Mouse (Mus musculus) frontal cortex, adult 2 months (tissue): ENCODE data around the gene Acss1. TPM values are rescaled to one million over a fixed set of nuclear protein-coding genes. Genes with fewer than 3 reads are reported as not detected.

Experiments used
- DNase-seq, 2 experiments: peaks; one replicate each; pipeline ENCODE4 v3.0.0; 2022; ENCODE audit warnings: low spot score in 1 of 2; ENCODE audit errors: extremely low spot score in 1 of 2
- polyA plus RNA-seq: library from polyadenylated mRNA; depleted of rRNA; stranded (reverse); fragments of >200 nt; gene quantifications from 2 replicates; pipeline ENCODE4 v1.2.3, GENCODE M21; 2012

Acss1 gene
- polyA plus RNA-seq, 1 experiment: 25.3 TPM

- DNase-seq: no peak
Observed at GRCm38 (mm10) chr2:150645225-150645624, 23.1 kb downstream of the Acss1 start.

- DNase-seq: peak; percentile 62 to 69
Observed at GRCm38 (mm10) chr2:150643726-150644415, 24.4 kb downstream of the Acss1 start.

- no peak for DNase-seq
Observed at GRCm38 (mm10) chr2:150643166-150643565, 25.1 kb downstream of the Acss1 start.

GRCm38 (mm10) chr2:150638370-150638733 is 29.9 kb downstream of the Acss1 start:
- no peak for DNase-seq

- no peak for DNase-seq
Observed at GRCm38 (mm10) chr2:150637702-150638369, 30.5 kb downstream of the Acss1 start.

GRCm38 (mm10) chr2:150635877-150636446 is 32.3 kb downstream of the Acss1 start:
- DNase-seq: no peak

- DNase-seq: no peak
Observed at GRCm38 (mm10) chr2:150629255-150629654, 39.0 kb downstream of the Acss1 start.

- DNase-seq: no peak
Observed at GRCm38 (mm10) chr2:150627140-150627539, 41.2 kb downstream of the Acss1 start.

GRCm38 (mm10) chr2:150624926-150625325 is 43.4 kb downstream of the Acss1 start:
- DNase-seq: no peak

GRCm38 (mm10) chr2:150623957-150624356 is 44.3 kb downstream of the Acss1 start:
- DNase-seq: no peak

- no peak for DNase-seq
Observed at GRCm38 (mm10) chr2:150621698-150622097, 46.6 kb downstream of the Acss1 start.

GRCm38 (mm10) chr2:150610097-150610496 is 58.2 kb downstream of the Acss1 start:
- no peak for DNase-seq

GRCm38 (mm10) chr2:150608872-150609560 is 59.3 kb downstream of the Acss1 start:
- peak; percentile 69 to 95 for DNase-seq

GRCm38 (mm10) chr2:150608087-150608799 is 60.1 kb downstream of the Acss1 start, which contains the start of gene Apmap:
Apmap (minus strand) TSS chr2:150608567.
- peak; percentile 96 to 99 for DNase-seq

GRCm38 (mm10) chr2:150607086-150607485 is 61.2 kb downstream of the Acss1 start:
- no peak for DNase-seq

- no peak for DNase-seq
Observed at GRCm38 (mm10) chr2:150604802-150605201, 63.5 kb downstream of the Acss1 start.

GRCm38 (mm10) chr2:150602166-150602565 is 66.1 kb downstream of the Acss1 start:
- no peak for DNase-seq

GRCm38 (mm10) chr2:150600263-150600662 is 68.0 kb downstream of the Acss1 start:
- DNase-seq: no peak

- DNase-seq: no peak
Observed at GRCm38 (mm10) chr2:150595411-150596190, 72.7 kb downstream of the Acss1 start.

- DNase-seq: no peak
Observed at GRCm38 (mm10) chr2:150589076-150589475, 79.2 kb downstream of the Acss1 start.
